Mouse (Mus musculus): ENCODE measurements around the gene Smyd3. TPM values are rescaled to one million over a fixed set of nuclear protein-coding genes. Genes with fewer than 3 reads are reported as not detected.
A peak's percentile ranks its signal among the peaks of the same experiment; 100 is the strongest.

The Smyd3 gene
- 1 to 10 TPM; 5.1 to 5.8 TPM for total RNA-seq (2021)
- long read RNA-seq, experiment 1, partial matches to known transcripts, result 1 of 3 reads
- long read RNA-seq, experiment 1, other reads (novel, unspliced or antisense), result 1 of 3 reads
- long read RNA-seq, experiment 2, partial matches to known transcripts, result 1 of 5 reads
- long read RNA-seq, experiment 2, other reads (novel, unspliced or antisense), result 4 of 5 reads

- TF ChIP-seq CTCF (IDR thresholded peaks at IDR 0.05), result peak; percentile 82
- Histone ChIP-seq H3K4me3 (peak within 1 kb of the TSS; percentile 97), H3K27ac (peak within 1 kb of the TSS; percentile 84)
- DNase-seq, result peak; percentile 89
- intact Hi-C loops (cut with DNase I), result no loop called here
These were observed at the start of gene Smyd3 for GRCm38 (mm10) chr1:179517713-179518465. Gene Smyd3, minus strand, starts transcription at chr1:179518041.

GRCm38 (mm10) chr1:179567558-179567957 is 49.7 kb upstream of the Smyd3 start:
- intact Hi-C loops (cut with DNase I), result no loop called here
- DNase-seq, result peak; percentile 53
- peak overlapping the region; percentile 84 for H3K27ac ChIP-seq
- TF ChIP-seq CTCF (IDR thresholded peaks at IDR 0.05), result peak; percentile 9; the same call in 1 of the 2 replicates
- H3K4me3 ChIP-seq, result peak overlapping the region; percentile 15; the same call in 1 of the 2 replicates

GRCm38 (mm10) chr1:179563926-179564325 is 46.1 kb upstream of the Smyd3 start:
- peak overlapping the region; percentile 88 for H3K27ac ChIP-seq
- intact Hi-C loops (cut with DNase I), result no loop called here
- peak; percentile 71 for DNase-seq
- peak overlapping the region; percentile 30; the same call in 1 of the 2 replicates for H3K4me3 ChIP-seq
- TF ChIP-seq CTCF (IDR thresholded peaks at IDR 0.05), result no peak; the same call in 1 of the 2 replicates

- peak overlapping the region; percentile 88 for H3K27ac ChIP-seq
- intact Hi-C loops (cut with DNase I), result no loop called here
These were observed 45.4 kb upstream of the Smyd3 start for GRCm38 (mm10) chr1:179563211-179563610.

GRCm38 (mm10) chr1:179560845-179561430 is 43.1 kb upstream of the Smyd3 start:
- intact Hi-C loops (cut with DNase I), result no loop called here
- peak overlapping the region; percentile 88 for H3K27ac ChIP-seq
- TF ChIP-seq CTCF (IDR thresholded peaks at IDR 0.05), result no peak
- H3K4me3 ChIP-seq, result no peak overlapping the region
- no peak for DNase-seq

More at GRCm38 (mm10) chr1:179563211-179563610, 45.4 kb upstream of the Smyd3 start:
- no peak for DNase-seq
- no peak overlapping the region for H3K4me3 ChIP-seq
- no peak for TF ChIP-seq CTCF (IDR thresholded peaks at IDR 0.05)

GRCm38 (mm10) chr1:179559446-179560194 is 41.8 kb upstream of the Smyd3 start:
- intact Hi-C loops (cut with DNase I), result no loop called here
- Histone ChIP-seq H3K27ac (peak overlapping the region; percentile 88), H3K4me3 (no peak overlapping the region)
- DNase-seq, result no peak
- no peak for TF ChIP-seq CTCF (IDR thresholded peaks at IDR 0.05)

- Histone ChIP-seq H3K27ac (peak overlapping the region; percentile 83), H3K4me3 (no peak overlapping the region)
- no peak for TF ChIP-seq CTCF (IDR thresholded peaks at IDR 0.05)
- no peak for DNase-seq
- intact Hi-C loops (cut with DNase I), result no loop called here
These were observed 39.1 kb upstream of the Smyd3 start for GRCm38 (mm10) chr1:179556921-179557320.

- Histone ChIP-seq H3K27ac (peak overlapping the region; percentile 99), H3K4me3 (no peak overlapping the region)
- DNase-seq, result no peak
- TF ChIP-seq CTCF (IDR thresholded peaks at IDR 0.05), result no peak
- intact Hi-C loops (cut with DNase I), result loop anchor here (5.0 kb wide), 1 partner anchor 33 kb away; no protein-coding TSS in a partner anchor
These were observed 36.1 kb upstream of the Smyd3 start for GRCm38 (mm10) chr1:179553949-179554347.

GRCm38 (mm10) chr1:179553197-179553948 is 35.5 kb upstream of the Smyd3 start:
- Histone ChIP-seq H3K27ac (peak overlapping the region; percentile 99), H3K4me3 (no peak overlapping the region)
- no peak for DNase-seq
- TF ChIP-seq CTCF (IDR thresholded peaks at IDR 0.05), result no peak
- intact Hi-C loops (cut with DNase I), result loop anchor here (5.0 kb wide), 1 partner anchor 34 kb away; no protein-coding TSS in a partner anchor

- no peak for TF ChIP-seq CTCF (IDR thresholded peaks at IDR 0.05)
- H3K27ac ChIP-seq, result peak overlapping the region; percentile 99
- peak overlapping the region; percentile 19; the same call in 1 of the 2 replicates for H3K4me3 ChIP-seq
- peak; percentile 62 for DNase-seq
- intact Hi-C loops (cut with DNase I), result loop anchor here (5.0 kb wide), 1 partner anchor 35 kb away; no protein-coding TSS in a partner anchor
These were observed 34.9 kb upstream of the Smyd3 start for GRCm38 (mm10) chr1:179552751-179553150.

- peak overlapping the region; percentile 99 for H3K27ac ChIP-seq
- TF ChIP-seq CTCF (IDR thresholded peaks at IDR 0.05), result no peak
- H3K4me3 ChIP-seq, result no peak overlapping the region
- no peak for DNase-seq
- intact Hi-C loops (cut with DNase I), result loop anchor here (5.0 kb wide), 1 partner anchor 35 kb away; no protein-coding TSS in a partner anchor
These were observed 34.1 kb upstream of the Smyd3 start for GRCm38 (mm10) chr1:179551921-179552320.

All from gastrocnemius, adult 2 months (tissue).